Mouse (Mus musculus): ENCODE measurements around the gene Il21. TPM values are rescaled to one million over a fixed set of nuclear protein-coding genes. Genes with fewer than 3 reads are reported as not detected.

Gene Il21
- polyA plus RNA-seq, 1 experiment = not detected

DNA sequence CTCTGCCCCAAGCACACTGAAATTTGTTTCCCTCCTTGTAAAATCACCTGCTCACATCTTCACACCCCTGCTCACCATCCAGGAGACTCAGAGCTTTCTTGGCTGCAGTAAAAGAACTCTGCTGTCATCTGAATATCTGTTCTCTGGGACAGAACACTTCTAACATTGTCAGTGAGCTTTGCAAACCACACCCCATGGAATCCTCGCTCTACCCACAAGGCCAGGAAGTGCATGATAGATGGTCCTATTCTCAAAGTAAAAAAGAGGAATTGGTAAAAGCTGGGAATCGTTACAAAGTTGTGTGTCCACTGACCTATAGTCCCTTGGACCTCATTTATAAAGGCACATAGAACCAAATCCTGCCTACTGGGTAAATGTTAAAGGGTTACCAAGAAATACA lies 40.5 kb downstream of the Il21 start:
- Histone ChIP-seq H3K36me3 (ENCODE audit: control insufficient read depth, insufficient read depth) (no peaks in the 10 kb centered on the region), H3K79me2 (ENCODE audit: control insufficient read depth, insufficient read depth) (no peaks in the 10 kb centered on the region), H3ac (ENCODE audit: control insufficient read depth, insufficient read length) (no peak overlapping the region), H3K4me3 (no peak overlapping the region), H3K4me2 (ENCODE audit: low read depth) (peak overlapping the region; percentile 21), H3K27me3 (ENCODE audit: control insufficient read depth, insufficient read depth, insufficient read length) (no peaks in the 10 kb centered on the region)
- TF ChIP-seq SRF (IDR thresholded peaks at IDR 0.05; ENCODE audit: control insufficient read depth, insufficient read length, low read depth) (no peak), POLR2AphosphoS2 (IDR thresholded peaks at IDR 0.05; ENCODE audit: insufficient read length, low read depth) (no peak), MAX (IDR thresholded peaks at IDR 0.05; ENCODE audit: low read depth) (no peak), MYOD1 (IDR thresholded peaks at IDR 0.05; ENCODE audit: control insufficient read depth in 1 of 3, insufficient read length in 2 of 3, low read depth in 2 of 3) (no peak), REST (IDR thresholded peaks at IDR 0.05; ENCODE audit: insufficient read depth, insufficient read length) (no peak), E2F4 (IDR thresholded peaks at IDR 0.05; ENCODE audit: insufficient read depth) (no peak), TCF12 (IDR thresholded peaks at IDR 0.05; ENCODE audit: insufficient read depth, poor library complexity, severe bottlenecking) (no peak), TCF3 (IDR thresholded peaks at IDR 0.05; ENCODE audit: insufficient read length, low read depth) (no peak), USF1 (IDR thresholded peaks at IDR 0.05; ENCODE audit: low read depth) (no peak), MYOG (IDR thresholded peaks at IDR 0.05; ENCODE audit: control insufficient read depth in 1 of 3, insufficient read depth in 1 of 3, insufficient read length in 2 of 3, low read depth in 2 of 3) (no peak), CEBPB (IDR thresholded peaks at IDR 0.05; ENCODE audit: insufficient read depth, poor library complexity, severe bottlenecking) (no peak), POLR2A (IDR thresholded peaks at IDR 0.05; ENCODE audit: insufficient read length, low read depth) (no peak)

DNA sequence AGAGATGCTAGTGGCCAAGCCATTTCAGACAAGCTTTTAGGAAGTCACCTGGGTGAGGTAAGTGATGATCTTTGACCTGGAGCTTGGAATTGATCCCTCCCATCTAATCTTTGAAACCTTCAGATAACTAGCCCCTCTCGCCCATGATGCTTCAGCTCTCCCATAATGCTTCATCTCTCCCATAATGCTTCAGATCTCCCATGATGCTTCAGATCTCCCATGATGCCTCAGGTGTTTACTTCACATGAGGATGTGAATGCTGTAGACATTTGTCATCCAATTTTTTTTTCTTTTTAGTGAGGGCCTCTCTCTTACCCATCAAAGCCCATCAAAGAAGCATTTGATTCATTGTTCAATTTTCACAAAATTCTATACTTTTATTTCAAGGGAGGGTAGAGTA lies 46.9 kb downstream of the Il21 start:
- no peak overlapping the region for H3K4me2 ChIP-seq (ENCODE audit: low read depth)
- no peak overlapping the region for H3ac ChIP-seq (ENCODE audit: control insufficient read depth, insufficient read length)
- H3K79me2 ChIP-seq (ENCODE audit: control insufficient read depth, insufficient read depth) = no peaks in the 10 kb centered on the region
- no peak overlapping the region for H3K4me3 ChIP-seq
- no peak for TF ChIP-seq TCF12 (IDR thresholded peaks at IDR 0.05; ENCODE audit: insufficient read depth, poor library complexity, severe bottlenecking)
- no peak for TF ChIP-seq MYOD1 (IDR thresholded peaks at IDR 0.05; ENCODE audit: control insufficient read depth in 1 of 3, insufficient read length in 2 of 3, low read depth in 2 of 3)
- no peak for TF ChIP-seq E2F4 (IDR thresholded peaks at IDR 0.05; ENCODE audit: insufficient read depth)
- no peak for TF ChIP-seq MYOG (IDR thresholded peaks at IDR 0.05; ENCODE audit: control insufficient read depth in 1 of 3, insufficient read depth in 1 of 3, insufficient read length in 2 of 3, low read depth in 2 of 3)
- no peak for TF ChIP-seq USF1 (IDR thresholded peaks at IDR 0.05; ENCODE audit: low read depth)
- TF ChIP-seq POLR2AphosphoS2 (IDR thresholded peaks at IDR 0.05; ENCODE audit: insufficient read length, low read depth) = no peak
- no peak for TF ChIP-seq MAX (IDR thresholded peaks at IDR 0.05; ENCODE audit: low read depth)
- no peaks in the 10 kb centered on the region for H3K27me3 ChIP-seq (ENCODE audit: control insufficient read depth, insufficient read depth, insufficient read length)
- no peaks in the 10 kb centered on the region for H3K36me3 ChIP-seq (ENCODE audit: control insufficient read depth, insufficient read depth)

DNA sequence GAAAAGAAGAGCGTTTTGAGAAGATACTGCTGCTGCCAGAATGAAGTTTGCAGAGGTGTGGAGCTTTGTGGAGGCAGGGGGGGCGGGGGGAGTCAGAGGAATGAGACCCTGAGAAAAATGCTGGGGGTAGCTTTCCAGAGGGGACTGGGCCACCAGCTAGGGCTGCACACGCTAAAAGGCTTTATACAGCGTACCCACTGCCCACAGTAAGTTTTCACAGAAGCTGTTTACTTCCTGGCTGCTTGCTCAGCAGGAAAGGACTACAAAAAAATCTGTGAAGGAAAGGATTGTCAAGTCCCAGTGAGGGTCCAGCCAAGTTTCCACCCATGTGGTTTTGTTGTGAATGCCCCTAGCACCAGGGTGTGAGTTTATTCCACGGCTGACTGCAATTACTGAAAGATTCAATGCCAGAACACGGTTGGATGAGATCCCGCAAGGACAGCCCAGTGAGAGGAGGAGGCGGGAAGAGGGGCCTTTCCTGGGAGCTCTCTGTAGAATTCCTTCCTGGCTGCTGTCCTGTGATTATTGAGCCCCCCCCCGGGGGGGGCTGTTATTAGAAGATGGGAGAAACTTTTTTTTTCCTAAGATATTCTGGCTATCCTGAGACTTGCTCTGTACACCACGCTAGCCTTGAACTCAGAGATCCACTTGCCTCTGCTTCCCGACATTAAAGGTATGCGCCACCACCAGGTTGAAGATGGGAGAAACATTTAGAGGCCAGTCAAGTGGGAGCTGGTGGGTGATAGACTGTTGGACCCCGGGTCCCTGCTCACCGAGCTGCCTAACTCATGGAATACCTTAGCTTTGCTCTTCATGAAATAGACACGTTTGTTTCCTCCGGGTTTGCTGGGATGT lies 49.8 kb downstream of the Il21 start:
- Histone ChIP-seq H3K36me3 (ENCODE audit: control insufficient read depth, insufficient read depth) (no peaks in the 10 kb centered on the region), H3K4me2 (ENCODE audit: low read depth) (no peak overlapping the region), H3ac (ENCODE audit: control insufficient read depth, insufficient read length) (no peak overlapping the region), H3K79me2 (ENCODE audit: control insufficient read depth, insufficient read depth) (no peaks in the 10 kb centered on the region), H3K27me3 (ENCODE audit: control insufficient read depth, insufficient read depth, insufficient read length) (no peaks in the 10 kb centered on the region), H3K4me3 (no peak overlapping the region)
- TF ChIP-seq CEBPB (IDR thresholded peaks at IDR 0.05; ENCODE audit: insufficient read depth, poor library complexity, severe bottlenecking) (no peak), POLR2A (IDR thresholded peaks at IDR 0.05; ENCODE audit: insufficient read length, low read depth) (no peak), SRF (IDR thresholded peaks at IDR 0.05; ENCODE audit: control insufficient read depth, insufficient read length, low read depth) (no peak), MYOG (IDR thresholded peaks at IDR 0.05; ENCODE audit: control insufficient read depth in 1 of 3, insufficient read depth in 1 of 3, insufficient read length in 2 of 3, low read depth in 2 of 3) (no peak), MAX (IDR thresholded peaks at IDR 0.05; ENCODE audit: low read depth) (no peak), TCF12 (IDR thresholded peaks at IDR 0.05; ENCODE audit: insufficient read depth, poor library complexity, severe bottlenecking) (no peak), USF1 (IDR thresholded peaks at IDR 0.05; ENCODE audit: low read depth) (no peak), TCF3 (IDR thresholded peaks at IDR 0.05; ENCODE audit: insufficient read length, low read depth) (no peak), MYOD1 (IDR thresholded peaks at IDR 0.05; ENCODE audit: control insufficient read depth in 1 of 3, insufficient read length in 2 of 3, low read depth in 2 of 3) (no peak), REST (IDR thresholded peaks at IDR 0.05; ENCODE audit: insufficient read depth, insufficient read length) (no peak), POLR2AphosphoS2 (IDR thresholded peaks at IDR 0.05; ENCODE audit: insufficient read length, low read depth) (no peak), E2F4 (IDR thresholded peaks at IDR 0.05; ENCODE audit: insufficient read depth) (no peak)

DNA sequence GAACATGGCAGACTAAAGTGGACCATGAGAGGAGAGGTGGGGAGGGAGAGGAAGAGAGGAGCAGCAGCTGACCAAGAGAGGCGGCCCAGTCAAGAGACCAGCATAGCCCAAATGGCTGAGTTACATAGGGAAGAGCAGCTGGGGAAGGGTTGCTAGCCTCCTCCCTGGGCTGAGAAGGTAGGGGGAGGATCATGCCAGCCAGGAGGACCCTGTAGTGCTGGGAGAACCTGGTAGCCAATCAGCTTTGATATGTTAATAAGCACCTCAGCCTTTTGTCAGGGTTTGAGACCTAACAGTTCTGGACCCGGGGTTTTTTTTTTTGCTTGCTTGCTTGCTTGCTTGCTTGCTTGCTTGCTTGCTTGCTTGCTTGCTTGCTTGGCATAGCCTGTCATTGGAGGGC lies 51.4 kb downstream of the Il21 start:
- no peak for TF ChIP-seq USF1 (IDR thresholded peaks at IDR 0.05; ENCODE audit: low read depth)
- no peak for TF ChIP-seq CEBPB (IDR thresholded peaks at IDR 0.05; ENCODE audit: insufficient read depth, poor library complexity, severe bottlenecking)
- no peak for TF ChIP-seq POLR2A (IDR thresholded peaks at IDR 0.05; ENCODE audit: insufficient read length, low read depth)
- no peak for TF ChIP-seq POLR2AphosphoS2 (IDR thresholded peaks at IDR 0.05; ENCODE audit: insufficient read length, low read depth)
- no peak for TF ChIP-seq TCF3 (IDR thresholded peaks at IDR 0.05; ENCODE audit: insufficient read length, low read depth)
- no peak for TF ChIP-seq TCF12 (IDR thresholded peaks at IDR 0.05; ENCODE audit: insufficient read depth, poor library complexity, severe bottlenecking)
- H3K79me2 ChIP-seq (ENCODE audit: control insufficient read depth, insufficient read depth) = no peaks in the 10 kb centered on the region
- H3ac ChIP-seq (ENCODE audit: control insufficient read depth, insufficient read length) = no peak overlapping the region
- no peak overlapping the region for H3K4me3 ChIP-seq
- H3K36me3 ChIP-seq (ENCODE audit: control insufficient read depth, insufficient read depth) = no peaks in the 10 kb centered on the region
- H3K4me2 ChIP-seq (ENCODE audit: low read depth) = no peak overlapping the region
- H3K27me3 ChIP-seq (ENCODE audit: control insufficient read depth, insufficient read depth, insufficient read length) = no peaks in the 10 kb centered on the region

Measured in myocyte (in vitro differentiated cells).